Mouse (Mus musculus) brain, embryonic 14.5 days (tissue): ENCODE measurements around the gene 1700067P10Rik.

Source experiments
- CTCF ChIP-seq: fragments of 200-500 bp; IDR thresholded peaks from 2 replicates; pipeline ENCODE4 v1.5.1; 2012; ENCODE audit warnings: inconsistent platforms, mild to moderate bottlenecking, moderate library complexity, borderline replicate concordance; ENCODE audit not compliant: insufficient read depth, insufficient read length; ENCODE audit errors: extremely low read depth
- POLR2A ChIP-seq: fragments of 200-500 bp; IDR thresholded peaks from 2 replicates; pipeline ENCODE4 v1.6.1; 2012; ENCODE audit warnings: mild to moderate bottlenecking, inconsistent platforms, borderline replicate concordance; ENCODE audit not compliant: poor library complexity, insufficient read depth, insufficient read length, severe bottlenecking; ENCODE audit errors: extremely low read depth

- TF ChIP-seq CTCF: peak; percentile 48; the same call in 1 of the 2 replicates
- TF ChIP-seq POLR2A: no peak
Observed at GRCm38 (mm10) chr17:48097011-48097742, 8.1 kb downstream of the 1700067P10Rik start.
